Mouse (Mus musculus): ENCODE measurements around the gene Trim62. TPM values are rescaled to one million over a fixed set of nuclear protein-coding genes. Genes with fewer than 3 reads are reported as not detected.

The Trim62 gene
- polyA plus RNA-seq, 1 experiment from 2014 or later = 4.3 TPM

Other genes starting within 250 kb of the Trim62 start
- 39.3 and 40.4 TPM in 2 replicates for gene Phc2, start 228.9 kb upstream of the Trim62 start, polyA plus RNA-seq (2014; fragmentation: Nextera tagmentation; extraction: Ambion mirVana)
- gene A3galt2, start 128.2 kb upstream of the Trim62 start, polyA plus RNA-seq (2014; fragmentation: Nextera tagmentation; extraction: Ambion mirVana) = 0.14 TPM in 1 of 2 replicates, not detected in the other
- gene Zfp362, start 77.5 kb upstream of the Trim62 start, polyA plus RNA-seq (2014; fragmentation: Nextera tagmentation; extraction: Ambion mirVana) = 23.1 and 25.3 TPM in 2 replicates
- 4.6 and 5.8 TPM in 2 replicates for gene Azin2, start 78.9 kb downstream of the Trim62 start, polyA plus RNA-seq (2014; fragmentation: Nextera tagmentation; extraction: Ambion mirVana)
- gene Ak2, start 108.4 kb downstream of the Trim62 start, polyA plus RNA-seq (2014; fragmentation: Nextera tagmentation; extraction: Ambion mirVana) = 235 and 256 TPM in 2 replicates
- gene Rnf19b, start 174.7 kb downstream of the Trim62 start, polyA plus RNA-seq (2014; fragmentation: Nextera tagmentation; extraction: Ambion mirVana) = 6.7 and 7.2 TPM in 2 replicates
- gene Tmem54, start 222.0 kb downstream of the Trim62 start, polyA plus RNA-seq (2014; fragmentation: Nextera tagmentation; extraction: Ambion mirVana) = 2.3 and 3.3 TPM in 2 replicates
- 3.1 and 4.4 TPM in 2 replicates for gene Hpca, start 238.5 kb downstream of the Trim62 start, polyA plus RNA-seq (2014; fragmentation: Nextera tagmentation; extraction: Ambion mirVana)

Measured in liver, embryonic 11.5 days (tissue).